Mouse (Mus musculus) midbrain, embryonic 15.5 days (tissue): ENCODE measurements around the gene Zbtb18. TPM values are rescaled to one million over a fixed set of nuclear protein-coding genes. Genes with fewer than 3 reads are reported as not detected.

Experiments used
- ATAC-seq: fragments of 200-750 bp; cut with Nextera tagmentation; replicated peaks from 2 replicates; pipeline ENCODE4 v1.8.0; 2017; ENCODE audit warnings: moderate TSS enrichment
- H3K27ac ChIP-seq: fragments of 300-500 bp; sonication (generic); 2 replicates; pipeline ENCODE4 v1.5.1; 2015; ENCODE audit warnings: mild to moderate bottlenecking, inconsistent platforms
- H3K27me3 ChIP-seq: fragments of 300-500 bp; sonication (generic); replicated peaks from 2 replicates; pipeline ENCODE4 v1.6.1; 2015; ENCODE audit warnings: inconsistent platforms
- H3K36me3 ChIP-seq: fragments of 300-500 bp; sonication (generic); replicated peaks from 2 replicates; pipeline ENCODE4 v1.6.1; 2015; ENCODE audit warnings: inconsistent platforms
- H3K4me1 ChIP-seq: fragments of 300-500 bp; sonication (generic); 2 replicates; pipeline ENCODE4 v1.6.1; 2015; ENCODE audit warnings: inconsistent platforms
- H3K4me2 ChIP-seq: fragments of 300-500 bp; sonication (generic); 2 replicates; pipeline ENCODE4 v1.6.1; 2015; ENCODE audit warnings: inconsistent platforms, mild to moderate bottlenecking, moderate library complexity
- H3K4me3 ChIP-seq: fragments of 300-500 bp; sonication (generic); 2 replicates; pipeline ENCODE4 v1.5.1; 2015; ENCODE audit warnings: mild to moderate bottlenecking, inconsistent platforms
- H3K9ac ChIP-seq: fragments of 300-500 bp; sonication (generic); 2 replicates; pipeline ENCODE4 v1.6.1; 2015; ENCODE audit warnings: mild to moderate bottlenecking, inconsistent platforms
- H3K9me3 ChIP-seq: fragments of 300-500 bp; sonication (generic); 2 replicates; pipeline ENCODE4 v1.6.1; 2016; ENCODE audit warnings: inconsistent platforms
- WGBS: fragments of 180-500 bp; shearing (Covaris S2); methylation state at CpG from one replicate; pipeline ENCODE4 v1.1.7; 2015; ENCODE audit warnings: mixed read lengths; 5-methylcytosine and 5-hydroxymethylcytosine counted together
- polyA plus RNA-seq: library from polyadenylated mRNA; unstranded; fragments of >200 nt; fragmentation: Nextera tagmentation; extraction: Ambion mirVana; gene quantifications from 2 replicates; pipeline ENCODE4 v1.2.1, GENCODE M21; 2015

Gene Zbtb18
- polyA plus RNA-seq, 1 experiment from 2014 or later = 7.0 TPM

DNA sequence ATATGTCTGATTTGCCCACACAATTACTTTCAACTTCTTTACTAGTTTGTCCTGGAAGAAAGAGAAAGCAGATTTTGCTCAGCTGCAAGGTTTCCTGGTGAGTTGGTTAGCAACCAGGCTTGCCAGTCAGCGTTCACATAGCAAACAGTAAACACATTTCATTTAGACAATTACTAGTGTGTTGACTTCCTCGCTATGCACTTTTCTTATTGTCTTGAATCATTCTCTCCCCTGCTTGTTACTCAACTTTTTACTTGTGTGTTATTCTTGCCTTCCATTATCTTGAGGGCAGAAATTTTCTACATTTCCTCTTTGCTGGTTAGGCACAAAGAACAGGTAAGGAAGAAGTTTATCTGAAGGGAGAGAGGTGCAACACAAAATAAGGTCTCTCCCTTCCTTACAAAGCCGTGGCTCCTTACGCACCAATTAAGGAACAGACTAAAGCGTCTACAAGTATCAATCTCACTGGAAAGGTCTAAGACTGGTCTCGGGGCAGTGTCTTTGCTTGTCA lies 1.1 kb upstream of the Zbtb18 start:
- peaks cover 31% of the 10 kb centered on the region for H3K4me1 ChIP-seq
- H3K4me2 ChIP-seq = peak overlapping the region; percentile 67
- H3K27me3 ChIP-seq = no peaks in the 10 kb centered on the region
- no peaks in the 10 kb centered on the region for H3K36me3 ChIP-seq
- H3K9ac ChIP-seq = peak overlapping the region; percentile 58
- WGBS = under 1% methylated on average over 6 of the region's 6 CpGs
- no peak for ATAC-seq
- peak overlapping the region; percentile 76 for H3K4me3 ChIP-seq
- H3K27ac ChIP-seq = peak overlapping the region; percentile 88
- no peaks in the 10 kb centered on the region for H3K9me3 ChIP-seq

- peaks cover 36% of the 10 kb centered on the region for H3K4me1 ChIP-seq
- H3K36me3 ChIP-seq = no peaks in the 10 kb centered on the region
- peak overlapping the region; percentile 88 for H3K27ac ChIP-seq
- H3K9me3 ChIP-seq = no peaks in the 10 kb centered on the region
- peak overlapping the region; percentile 67 for H3K4me2 ChIP-seq
- H3K9ac ChIP-seq = peak overlapping the region; percentile 58
- peak overlapping the region; percentile 76 for H3K4me3 ChIP-seq
- H3K27me3 ChIP-seq = no peaks in the 10 kb centered on the region
- peak; percentile 100 for ATAC-seq
- WGBS = under 1% methylated on average over 87 of the region's 87 CpGs
Measured at GRCm38 (mm10) chr1:177441492-177442195, 507 bp upstream of the Zbtb18 start.

- H3K9me3 ChIP-seq = no peaks in the 10 kb centered on the region
- H3K4me2 ChIP-seq = peak overlapping the region; percentile 92
- peak overlapping the region; percentile 93 for H3K27ac ChIP-seq
- no peaks in the 10 kb centered on the region for H3K27me3 ChIP-seq
- H3K4me3 ChIP-seq = peak overlapping the region; percentile 76
- peaks cover 50% of the 10 kb centered on the region for H3K4me1 ChIP-seq
- no peaks in the 10 kb centered on the region for H3K36me3 ChIP-seq
- no peak for ATAC-seq
- peak overlapping the region; percentile 60 for H3K9ac ChIP-seq
- under 1% methylated on average over 55 of the region's 62 CpGs for WGBS
Measured at GRCm38 (mm10) chr1:177442821-177443723, 921 bp downstream of the Zbtb18 start.

DNA sequence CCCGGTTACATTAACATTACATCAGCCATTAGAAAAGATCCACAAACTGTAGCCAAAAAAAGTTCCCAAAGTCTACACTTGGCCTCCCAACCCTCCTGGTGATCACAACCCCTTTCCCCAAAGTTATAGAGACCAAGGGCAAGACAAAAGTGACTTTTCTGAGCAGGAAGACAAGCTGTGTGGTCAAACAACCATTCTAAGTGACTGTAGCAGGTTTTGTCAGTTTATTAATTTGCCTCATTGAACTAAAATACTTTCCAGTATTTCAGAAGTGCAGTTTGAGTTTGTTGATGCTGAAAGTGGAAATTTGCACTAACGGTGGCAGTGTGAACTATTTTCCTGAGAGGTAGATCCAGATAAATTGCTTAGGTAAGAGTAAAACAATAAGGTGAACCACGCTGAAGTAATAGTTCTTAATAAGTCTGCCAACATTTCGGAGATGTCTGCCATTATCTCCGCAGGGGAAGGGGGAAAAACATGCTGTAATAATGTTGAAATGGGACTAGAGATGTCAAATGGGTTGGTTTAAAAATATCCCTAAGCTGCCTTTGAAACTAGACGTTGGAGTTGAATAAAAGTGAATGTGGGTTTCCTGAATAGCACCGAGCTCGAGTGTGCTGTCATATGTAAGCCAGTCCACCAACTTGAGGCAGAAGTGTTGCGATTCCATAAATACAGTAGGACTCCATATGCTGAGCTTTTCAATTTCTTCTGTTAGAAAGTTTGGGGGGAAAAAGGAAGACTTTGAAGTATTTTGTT lies 1.8 kb downstream of the Zbtb18 start:
- H3K4me3 ChIP-seq = peak overlapping the region; percentile 76
- no peaks in the 10 kb centered on the region for H3K36me3 ChIP-seq
- 14% methylated on average over 9 of the region's 9 CpGs for WGBS
- peak overlapping the region; percentile 60; the same call in 1 of the 2 replicates for H3K9ac ChIP-seq
- H3K4me2 ChIP-seq = peak overlapping the region; percentile 92
- ATAC-seq = no peak
- H3K27ac ChIP-seq = peak overlapping the region; percentile 93
- H3K9me3 ChIP-seq = no peaks in the 10 kb centered on the region
- no peaks in the 10 kb centered on the region for H3K27me3 ChIP-seq
- peaks cover 54% of the 10 kb centered on the region for H3K4me1 ChIP-seq

DNA sequence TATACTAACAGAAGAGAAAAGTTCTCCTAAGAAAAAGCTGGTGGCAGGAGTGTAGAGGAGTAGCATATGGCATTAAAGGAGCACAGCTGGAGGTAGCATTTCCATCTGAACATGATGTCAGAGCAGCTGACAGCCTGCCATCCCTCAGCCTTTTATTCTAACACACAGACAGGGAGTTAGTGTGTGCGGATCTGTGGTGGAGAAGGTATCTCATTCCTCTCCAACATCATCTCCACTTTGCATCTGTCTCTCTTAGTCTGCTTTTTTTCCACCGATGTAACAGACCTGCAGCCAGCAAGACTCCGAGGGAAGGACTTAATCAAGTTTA lies 2.3 kb downstream of the Zbtb18 start:
- Histone ChIP-seq H3K9ac (peak overlapping the region; percentile 7; the same call in 1 of the 2 replicates), H3K4me3 (peak overlapping the region; percentile 76), H3K4me2 (peak overlapping the region; percentile 92), H3K4me1 (peaks cover 54% of the 10 kb centered on the region), H3K36me3 (no peaks in the 10 kb centered on the region), H3K27me3 (no peaks in the 10 kb centered on the region), H3K9me3 (no peaks in the 10 kb centered on the region), H3K27ac (peak overlapping the region; percentile 93)
- WGBS = 3% methylated on average over 3 of the region's 3 CpGs
- no peak for ATAC-seq

DNA sequence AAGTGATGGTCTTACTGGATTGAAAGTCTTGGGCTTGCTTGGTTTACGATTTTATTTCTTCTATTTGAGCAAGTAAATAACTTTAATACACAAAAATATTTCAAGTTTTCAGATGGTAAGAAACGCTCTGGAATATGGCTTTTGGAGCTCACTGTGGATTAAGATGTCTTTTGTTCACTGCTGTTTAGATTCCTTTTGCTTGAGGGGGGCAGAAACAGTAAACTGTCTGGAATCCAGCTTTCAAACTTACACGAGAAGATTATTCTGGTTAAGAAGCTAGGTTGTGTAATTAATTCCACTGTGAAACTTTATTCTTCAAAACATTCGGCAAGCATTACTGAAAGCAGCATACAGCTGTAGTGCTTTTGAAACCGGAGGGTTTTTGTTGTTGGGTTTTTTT lies 2.8 kb downstream of the Zbtb18 start:
- H3K27ac ChIP-seq = no peak overlapping the region
- H3K36me3 ChIP-seq = no peaks in the 10 kb centered on the region
- peak overlapping the region; percentile 92 for H3K4me2 ChIP-seq
- no peaks in the 10 kb centered on the region for H3K27me3 ChIP-seq
- peak overlapping the region; percentile 76 for H3K4me3 ChIP-seq
- H3K4me1 ChIP-seq = peaks cover 54% of the 10 kb centered on the region
- no peak for ATAC-seq
- WGBS = 10% methylated on average over 5 of the region's 5 CpGs
- H3K9me3 ChIP-seq = no peaks in the 10 kb centered on the region
- no peak overlapping the region for H3K9ac ChIP-seq

GRCm38 (mm10) chr1:177445461-177446130 lies 3.4 kb downstream of the Zbtb18 start:
- no peak for ATAC-seq
- H3K4me1 ChIP-seq = peaks cover 54% of the 10 kb centered on the region
- H3K27ac ChIP-seq = peak overlapping the region; percentile 61
- peak overlapping the region; percentile 92 for H3K4me2 ChIP-seq
- H3K36me3 ChIP-seq = no peaks in the 10 kb centered on the region
- H3K4me3 ChIP-seq = peak overlapping the region; percentile 76
- no peaks in the 10 kb centered on the region for H3K27me3 ChIP-seq
- 16% methylated on average over 7 of the region's 7 CpGs for WGBS
- H3K9ac ChIP-seq = peak overlapping the region; percentile 3; the same call in 1 of the 2 replicates
- no peaks in the 10 kb centered on the region for H3K9me3 ChIP-seq

- Histone ChIP-seq H3K36me3 (no peaks in the 10 kb centered on the region), H3K4me1 (peaks cover 52% of the 10 kb centered on the region), H3K9me3 (no peaks in the 10 kb centered on the region), H3K27ac (peak overlapping the region; percentile 65), H3K4me3 (peak overlapping the region; percentile 22), H3K9ac (peak overlapping the region; percentile 14; the same call in 1 of the 2 replicates), H3K27me3 (no peaks in the 10 kb centered on the region), H3K4me2 (peak overlapping the region; percentile 46)
- WGBS = 12% methylated on average over 9 of the region's 9 CpGs
- ATAC-seq = no peak
Measured at GRCm38 (mm10) chr1:177447086-177447485, 4.9 kb downstream of the Zbtb18 start.

- WGBS = 28% methylated on average over 12 of the region's 12 CpGs
- H3K9ac ChIP-seq = peak overlapping the region; percentile 30; the same call in 1 of the 2 replicates
- H3K27ac ChIP-seq = peak overlapping the region; percentile 65
- H3K9me3 ChIP-seq = no peaks in the 10 kb centered on the region
- H3K27me3 ChIP-seq = no peaks in the 10 kb centered on the region
- ATAC-seq = 0 out of 2 replicates have a peak, but pooled peaks have one; percentile 18
- H3K4me3 ChIP-seq = peak overlapping the region; percentile 22
- peaks cover 53% of the 10 kb centered on the region for H3K4me1 ChIP-seq
- H3K36me3 ChIP-seq = no peaks in the 10 kb centered on the region
- peak overlapping the region; percentile 46 for H3K4me2 ChIP-seq
Measured at GRCm38 (mm10) chr1:177447541-177448111, 5.5 kb downstream of the Zbtb18 start.

GRCm38 (mm10) chr1:177448121-177448561 lies 6.0 kb downstream of the Zbtb18 start:
- Histone ChIP-seq H3K4me1 (peaks cover 50% of the 10 kb centered on the region), H3K27me3 (no peaks in the 10 kb centered on the region), H3K4me2 (peak overlapping the region; percentile 46), H3K36me3 (no peaks in the 10 kb centered on the region), H3K4me3 (peak overlapping the region; percentile 22), H3K9ac (0 out of 2 replicates have a peak overlapping the region, but pooled peaks have one; percentile 30), H3K27ac (peak overlapping the region; percentile 65), H3K9me3 (no peaks in the 10 kb centered on the region)
- WGBS = 67% methylated on average over 25 of the region's 25 CpGs
- ATAC-seq = no peak

DNA sequence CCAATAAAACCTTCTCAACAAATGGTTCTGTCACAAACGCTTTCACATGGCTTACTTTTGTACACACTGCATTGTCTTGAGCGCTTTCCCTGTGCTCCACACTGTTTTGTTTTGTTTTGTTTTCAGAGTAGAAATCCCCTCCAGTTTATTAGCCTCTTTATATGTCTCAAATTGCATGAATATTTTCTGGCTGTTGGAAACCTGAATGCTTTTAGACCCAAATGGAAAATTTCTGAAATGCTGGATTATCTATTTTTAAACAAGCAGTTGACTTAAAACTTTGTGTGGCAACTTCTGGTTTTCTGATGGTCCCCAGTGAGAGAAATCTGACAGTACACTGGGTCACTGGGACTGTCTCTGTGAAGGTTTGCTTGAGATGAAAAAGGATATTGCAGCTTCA lies 6.8 kb downstream of the Zbtb18 start:
- Histone ChIP-seq H3K27ac (no peak overlapping the region), H3K4me2 (no peak overlapping the region), H3K36me3 (no peaks in the 10 kb centered on the region), H3K9ac (no peak overlapping the region), H3K4me3 (0 out of 2 replicates have a peak overlapping the region, but pooled peaks have one; percentile 8), H3K9me3 (no peaks in the 10 kb centered on the region), H3K4me1 (peaks cover 43% of the 10 kb centered on the region), H3K27me3 (no peaks in the 10 kb centered on the region)
- 31% methylated on average over 2 of the region's 2 CpGs for WGBS
- no peak for ATAC-seq
